Mouse (Mus musculus) kidney, postnatal 4 days (tissue): ENCODE data around the gene Kcnj4.
"Not testable (repeated sequence)": the region's sequence is repeated elsewhere in the genome, so short reads cannot be mapped to it uniquely, and the experiment has no call there.

Source experiments
- DNase-seq, 2 experiments: peaks; one replicate each; pipeline ENCODE4 v3.0.0; 2021; ENCODE audit warnings: mixed read lengths in 2 of 2

The Kcnj4 gene

GRCm38 (mm10) chr15:79511553-79512320 is 6.7 kb upstream of the Kcnj4 start:
- DNase-seq, result peak; percentile 94 to 95

DNA sequence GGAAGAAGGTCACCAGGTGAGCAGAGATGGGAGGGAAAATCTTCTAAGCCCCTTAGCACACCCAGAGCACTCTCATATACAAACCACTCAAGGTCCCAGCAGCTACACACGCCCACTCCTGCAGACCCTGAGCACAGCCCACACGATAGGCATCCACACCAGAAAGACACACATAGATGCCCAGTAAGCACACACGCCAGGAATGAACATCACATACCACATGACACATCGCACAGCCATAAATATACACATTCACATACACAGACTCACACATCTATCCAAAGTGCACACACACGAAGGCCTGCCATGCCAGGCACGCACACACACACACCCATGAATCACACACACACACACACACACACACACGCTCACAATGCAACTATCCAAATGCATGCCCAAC is 5.4 kb upstream of the Kcnj4 start:
- DNase-seq, result no peak

DNA sequence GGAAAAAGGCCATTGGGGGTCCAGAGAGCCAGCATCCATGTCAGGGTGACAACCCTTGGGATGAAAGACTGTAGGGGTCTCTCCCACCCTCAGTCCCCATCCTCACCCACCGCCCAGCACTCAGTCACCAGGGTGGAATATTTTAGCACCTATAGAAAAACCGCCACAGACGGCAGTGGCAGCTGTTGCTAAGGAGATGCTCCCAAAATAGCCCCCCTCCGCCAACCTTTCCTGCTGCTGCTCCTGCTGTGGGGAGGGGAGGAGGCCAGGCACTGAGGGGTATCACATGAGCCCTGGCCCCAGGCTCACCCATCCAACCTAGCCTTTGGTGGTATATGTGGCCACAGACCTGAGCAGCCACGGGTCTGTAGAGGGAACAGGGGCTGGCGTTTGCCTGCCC is 5.0 kb upstream of the Kcnj4 start:
- no peak for DNase-seq

- peak in 1 of 2 experiments; percentile 55 for DNase-seq
Observed at GRCm38 (mm10) chr15:79507055-79507828, 2.2 kb upstream of the Kcnj4 start.

DNA sequence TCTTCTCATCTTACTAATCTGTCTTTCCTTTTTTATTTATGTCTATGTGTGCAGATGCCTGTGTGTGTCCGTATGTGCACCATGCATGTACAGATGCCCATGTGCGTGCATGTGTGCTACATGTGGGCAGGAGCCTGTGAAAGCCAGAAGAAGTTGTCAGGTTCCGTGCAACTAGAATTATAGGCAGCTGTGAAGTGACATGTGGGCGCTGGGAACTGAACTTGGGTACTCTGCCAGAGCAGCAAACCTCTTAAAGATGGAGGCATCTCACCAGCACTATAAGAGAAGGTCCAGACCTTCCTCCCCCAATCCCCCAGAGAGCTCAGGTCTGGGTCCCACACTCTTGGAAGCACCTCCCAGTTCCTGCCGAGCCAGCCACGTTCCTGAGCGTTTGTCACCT is 1.4 kb upstream of the Kcnj4 start:
- DNase-seq, result no peak

DNA sequence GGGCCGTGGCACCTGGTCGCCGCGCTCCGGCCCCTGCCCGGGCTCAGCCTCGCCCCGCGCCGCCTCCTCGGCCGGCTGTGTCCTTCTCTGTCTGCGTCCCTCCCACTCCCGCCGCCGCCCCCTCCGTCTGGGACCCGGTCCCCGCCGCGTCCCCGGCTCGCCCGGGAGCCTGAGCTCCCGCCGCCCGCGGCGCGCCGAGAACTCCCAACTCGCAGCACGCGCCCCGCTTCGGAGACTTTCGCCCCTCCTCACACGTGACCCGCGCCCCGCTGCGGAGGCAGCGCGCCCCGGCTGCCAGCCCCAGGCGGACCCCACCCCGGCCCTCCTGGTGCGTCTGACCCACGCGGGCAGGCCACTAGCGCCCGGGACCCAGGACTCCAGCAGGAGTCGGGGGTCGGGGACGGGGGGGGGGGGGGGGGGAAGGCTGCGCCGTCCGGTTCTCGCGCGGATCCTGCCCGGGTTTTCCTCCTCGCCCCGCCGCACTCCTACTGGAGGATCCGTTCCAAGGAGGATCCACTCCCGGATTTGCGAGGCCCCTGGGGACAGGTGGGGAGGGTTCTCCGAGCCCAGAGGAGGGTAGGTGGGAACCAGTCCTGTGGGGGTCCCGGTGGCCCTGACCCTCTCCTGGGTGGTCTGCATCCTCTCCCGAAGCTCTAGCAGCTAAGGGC is 709 bp upstream of the Kcnj4 start:
- DNase-seq, result peak; percentile 88 to 90

DNA sequence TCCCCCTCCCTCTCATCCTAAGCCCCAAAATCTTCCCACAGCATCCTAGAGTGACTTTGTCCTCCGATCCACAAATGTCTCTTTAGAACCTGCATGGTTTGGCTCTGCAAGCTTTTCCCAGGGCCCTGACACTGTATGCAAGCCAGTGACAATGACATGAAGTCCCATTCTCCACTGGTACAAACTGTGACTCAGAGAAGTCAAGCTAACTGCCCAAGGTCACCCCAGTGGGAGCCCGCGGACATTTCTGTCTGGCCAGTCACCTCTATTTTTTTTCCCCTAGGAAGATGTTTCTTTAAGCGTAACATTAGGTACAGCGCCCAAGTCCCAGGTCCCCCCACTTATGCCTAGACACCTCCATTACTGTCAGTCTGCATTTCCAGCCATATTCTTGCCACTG is 1.6 kb downstream of the Kcnj4 start:
- no peak for DNase-seq

- no peak for DNase-seq
Observed at GRCm38 (mm10) chr15:79502891-79503341, 2.1 kb downstream of the Kcnj4 start.

DNA sequence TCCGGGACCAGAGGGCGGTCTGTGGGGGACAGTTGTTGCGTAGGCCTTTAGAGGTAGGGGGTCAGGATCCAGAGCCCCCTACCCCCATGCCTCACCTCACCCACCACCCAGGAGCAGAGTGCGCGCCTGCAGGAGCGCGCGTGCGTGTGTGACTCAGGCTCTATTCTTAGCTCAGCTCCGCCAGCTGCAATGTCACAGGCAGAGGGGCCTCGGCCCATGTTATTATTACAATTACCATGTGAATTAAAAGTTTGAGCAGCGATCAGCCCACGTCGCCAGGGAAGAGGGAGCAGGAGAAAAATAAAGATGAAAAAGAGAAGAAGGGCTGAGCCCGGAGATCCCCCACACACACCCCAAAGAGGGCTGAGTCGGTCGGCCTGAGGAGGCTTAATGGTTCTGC is 4.9 kb downstream of the Kcnj4 start:
- no peak for DNase-seq

DNA sequence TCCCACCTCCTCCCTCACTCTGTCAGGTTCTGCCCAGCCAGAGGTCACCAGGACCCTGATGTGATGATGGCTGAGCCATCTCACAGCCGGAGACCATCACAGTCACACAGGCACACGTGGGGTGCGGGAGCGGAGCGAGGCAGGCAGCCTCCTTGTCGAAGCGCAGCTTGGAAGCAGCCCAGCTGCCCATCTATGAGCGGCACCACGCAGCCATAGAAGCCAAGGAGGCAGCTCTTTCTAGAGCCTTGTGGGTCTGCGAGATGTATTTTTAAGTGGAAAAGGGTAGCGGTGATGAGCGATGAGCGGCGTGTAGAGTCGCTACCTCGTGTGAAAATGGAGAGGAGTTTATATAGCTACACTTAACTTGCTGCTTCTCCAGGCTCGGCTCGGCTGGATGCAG is 11.5 kb downstream of the Kcnj4 start:
- DNase-seq, result no peak

DNA sequence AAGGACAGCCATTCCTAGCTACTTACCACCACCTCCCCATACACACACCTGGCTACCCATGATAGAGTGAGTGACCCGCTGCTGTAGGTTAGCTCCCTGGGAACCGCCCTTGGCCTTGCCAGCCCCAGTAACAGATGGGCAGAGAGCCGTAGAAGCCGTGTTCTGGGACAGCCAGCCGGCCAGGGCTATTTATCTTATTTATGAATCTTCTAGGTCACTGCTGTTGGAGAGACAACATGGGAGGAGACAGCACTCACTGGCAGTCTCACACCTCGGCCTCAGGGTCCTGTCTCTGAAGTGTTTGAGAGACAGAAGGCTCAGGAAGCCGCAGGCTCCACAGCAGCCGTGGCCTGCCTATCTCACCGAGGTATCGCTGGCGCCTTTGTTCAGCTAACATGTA is 15.6 kb downstream of the Kcnj4 start:
- no peak for DNase-seq

GRCm38 (mm10) chr15:79481181-79481688 is 23.8 kb downstream of the Kcnj4 start:
- peak; percentile 44 to 63 for DNase-seq

DNA sequence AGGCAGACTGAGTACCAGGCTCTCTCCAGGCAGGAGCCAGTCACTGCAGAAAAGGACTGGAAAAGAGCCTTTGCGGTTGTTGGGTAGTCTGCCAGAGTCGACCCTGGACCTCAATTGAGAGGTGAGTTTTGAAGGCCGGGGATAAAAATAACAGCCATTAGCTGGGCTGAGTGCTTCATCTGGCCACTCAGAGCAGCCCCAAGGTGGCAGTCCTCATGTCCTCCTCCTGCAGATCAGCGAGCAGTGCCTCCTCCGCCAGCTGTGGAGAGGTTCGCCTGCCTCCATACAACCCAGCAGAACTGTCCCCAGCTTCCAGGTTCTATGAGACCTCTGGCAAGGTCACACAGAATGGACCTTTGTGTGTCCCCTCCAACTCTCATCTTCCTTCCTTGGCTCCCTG is 27.8 kb downstream of the Kcnj4 start:
- no peak for DNase-seq

GRCm38 (mm10) chr15:79473638-79474355 is 31.2 kb downstream of the Kcnj4 start:
- no peak for DNase-seq

- no peak for DNase-seq
Observed at GRCm38 (mm10) chr15:79473042-79473441, 32.0 kb downstream of the Kcnj4 start.

GRCm38 (mm10) chr15:79471095-79471494 is 33.9 kb downstream of the Kcnj4 start:
- no peak for DNase-seq

DNA sequence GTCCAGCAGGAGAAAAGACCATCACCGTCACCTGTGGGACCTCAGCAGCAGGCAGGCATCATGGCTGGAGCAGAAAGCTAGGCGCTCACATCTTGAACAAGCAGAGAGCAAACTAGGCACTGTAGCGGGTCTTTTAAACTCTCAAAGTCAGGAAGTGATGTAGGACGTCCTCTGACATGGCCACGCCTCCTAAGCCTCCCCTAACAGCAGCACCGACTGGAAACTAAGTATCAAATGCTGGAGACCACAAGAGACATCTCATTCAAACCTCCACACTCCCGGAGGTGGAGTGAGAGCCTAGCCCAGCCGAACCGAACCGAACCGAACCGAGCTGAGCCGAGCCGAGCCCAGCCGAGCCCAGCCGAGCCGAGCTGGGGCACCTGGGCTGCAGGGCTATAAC is 34.5 kb downstream of the Kcnj4 start:
- DNase-seq, result peak in 1 of 2 experiments; percentile 34

GRCm38 (mm10) chr15:79469577-79469976 is 35.5 kb downstream of the Kcnj4 start:
- DNase-seq, result no peak

GRCm38 (mm10) chr15:79466601-79467286 is 38.3 kb downstream of the Kcnj4 start:
- peak; percentile 92 to 93 for DNase-seq

- DNase-seq, result no peak
Observed at GRCm38 (mm10) chr15:79456546-79456945, 48.5 kb downstream of the Kcnj4 start.

GRCm38 (mm10) chr15:79456104-79456503 is 48.9 kb downstream of the Kcnj4 start:
- DNase-seq, result not testable (repeated sequence)
